Mouse (Mus musculus) erythroblast, embryonic 14.5 days (primary cell): Measurements from ENCODE around the gene Poc1a.

ENCODE experiments used
- GATA1 ChIP-seq: IDR thresholded peaks from 2 replicates; pipeline ENCODE4 v1.6.1; 2012; ENCODE audit warnings: low read length, inconsistent platforms, mixed read lengths
- TAL1 ChIP-seq: IDR thresholded peaks from 3 replicates; pipeline ENCODE4 v1.6.1; 2012; ENCODE audit warnings: low read length, inconsistent platforms, mixed read lengths

- no peak for TF ChIP-seq TAL1
- TF ChIP-seq GATA1: no peak
These were observed 15.3 kb upstream of the Poc1a start for GRCm38 (mm10) chr9:106265358-106266075.
